Mouse (Mus musculus) embryo, embryonic 11 days (tissue): ENCODE measurements at regions not wholly inside any gene's neighbourhood (a gene's known extent, or its start where the extent isn't known, plus 50 kb on each side); places are given as distances from the start of the nearest gene placed in this dataset.
A peak's percentile ranks its signal among the peaks of the same experiment; 100 is the strongest.

Source experiments
- DNase-seq: peaks from one replicate; pipeline ENCODE4 v3.0.0-alpha.2; 2015

GRCm38 (mm10) chr10:24357636-24358035 lies 134.3 kb downstream of the Moxd1 start:
- DNase-seq = no peak

- DNase-seq = no peak
Measured at GRCm38 (mm10) chr10:24361424-24361823, 138.1 kb downstream of the Moxd1 start.

GRCm38 (mm10) chr10:24365369-24365768 lies 142.1 kb downstream of the Moxd1 start:
- no peak for DNase-seq

GRCm38 (mm10) chr10:24367010-24367409 lies 143.7 kb downstream of the Moxd1 start:
- no peak for DNase-seq

- DNase-seq = no peak
Measured at GRCm38 (mm10) chr10:24373957-24374356, 150.6 kb downstream of the Moxd1 start.

GRCm38 (mm10) chr10:24379291-24379690 lies 156.0 kb downstream of the Moxd1 start:
- DNase-seq = no peak

- no peak for DNase-seq
Measured at GRCm38 (mm10) chr10:24380478-24381273, 157.4 kb downstream of the Moxd1 start.

- peak; percentile 64 for DNase-seq
Measured at GRCm38 (mm10) chr10:24381917-24382316, 158.6 kb downstream of the Moxd1 start.

GRCm38 (mm10) chr10:24384061-24384460 lies 160.7 kb downstream of the Moxd1 start:
- no peak for DNase-seq

- no peak for DNase-seq
Measured at GRCm38 (mm10) chr10:24388229-24388628, 164.9 kb downstream of the Moxd1 start.

GRCm38 (mm10) chr10:24391039-24391438 lies 167.7 kb downstream of the Moxd1 start:
- DNase-seq = no peak

GRCm38 (mm10) chr10:24392066-24392465 lies 168.7 kb downstream of the Moxd1 start:
- no peak for DNase-seq

GRCm38 (mm10) chr10:24395999-24396784 lies 172.9 kb downstream of the Moxd1 start:
- peak; percentile 42 for DNase-seq

- DNase-seq = no peak
Measured at GRCm38 (mm10) chr10:24397125-24397524, 173.8 kb downstream of the Moxd1 start.

GRCm38 (mm10) chr10:24404851-24405250 lies 181.5 kb downstream of the Moxd1 start:
- no peak for DNase-seq

GRCm38 (mm10) chr10:24406953-24407352 lies 183.6 kb downstream of the Moxd1 start:
- DNase-seq = no peak

- peak; percentile 54 for DNase-seq
Measured at GRCm38 (mm10) chr10:24407411-24408227, 184.3 kb downstream of the Moxd1 start.

GRCm38 (mm10) chr10:24409976-24410375 lies 185.3 kb upstream of the Ccn2 start:
- DNase-seq = peak; percentile 69

- DNase-seq = no peak
Measured at GRCm38 (mm10) chr10:24410885-24411284, 184.4 kb upstream of the Ccn2 start.

GRCm38 (mm10) chr10:24422498-24423160 lies 172.6 kb upstream of the Ccn2 start:
- no peak for DNase-seq

GRCm38 (mm10) chr10:24433737-24434367 lies 161.4 kb upstream of the Ccn2 start:
- no peak for DNase-seq

- DNase-seq = no peak
Measured at GRCm38 (mm10) chr10:24437177-24437576, 158.1 kb upstream of the Ccn2 start.
